Mouse (Mus musculus): Measurements from ENCODE around the gene Ppp1r14c.

Gene Ppp1r14c

GRCm38 (mm10) chr10:3366036-3366869 lies at the start of gene Ppp1r14c:
Ppp1r14c (plus strand) TSS chr10:3366057.
- DNase-seq (ENCODE audit: low spot score): no peak

GRCm38 (mm10) chr10:3321406-3321805 lies 44.5 kb upstream of the Ppp1r14c start:
- DNase-seq (ENCODE audit: low spot score): no peak

GRCm38 (mm10) chr10:3325447-3325846 lies 40.4 kb upstream of the Ppp1r14c start:
- no peak for DNase-seq (ENCODE audit: low spot score)

- DNase-seq (ENCODE audit: low spot score): peak; percentile 5
Measured at GRCm38 (mm10) chr10:3332880-3333279, 33.0 kb upstream of the Ppp1r14c start.

- no peak for DNase-seq (ENCODE audit: low spot score)
Measured at GRCm38 (mm10) chr10:3334570-3334969, 31.3 kb upstream of the Ppp1r14c start.

GRCm38 (mm10) chr10:3336729-3337329 lies 29.0 kb upstream of the Ppp1r14c start:
- DNase-seq (ENCODE audit: low spot score): no peak

GRCm38 (mm10) chr10:3337330-3337901 lies 28.4 kb upstream of the Ppp1r14c start:
- no peak for DNase-seq (ENCODE audit: low spot score)

GRCm38 (mm10) chr10:3345706-3346105 lies 20.2 kb upstream of the Ppp1r14c start:
- no peak for DNase-seq (ENCODE audit: low spot score)

GRCm38 (mm10) chr10:3359531-3359930 lies 6.3 kb upstream of the Ppp1r14c start:
- no peak for DNase-seq (ENCODE audit: low spot score)

GRCm38 (mm10) chr10:3365671-3366035 lies 204 bp upstream of the Ppp1r14c start:
- DNase-seq (ENCODE audit: low spot score): no peak

GRCm38 (mm10) chr10:3366870-3367431 lies 1.1 kb downstream of the Ppp1r14c start:
- DNase-seq (ENCODE audit: low spot score): no peak

GRCm38 (mm10) chr10:3367440-3367839 lies 1.6 kb downstream of the Ppp1r14c start:
- DNase-seq (ENCODE audit: low spot score): no peak

GRCm38 (mm10) chr10:3383176-3383575 lies 17.3 kb downstream of the Ppp1r14c start:
- no peak for DNase-seq (ENCODE audit: low spot score)

GRCm38 (mm10) chr10:3392251-3392650 lies 26.4 kb downstream of the Ppp1r14c start:
- no peak for DNase-seq (ENCODE audit: low spot score)

GRCm38 (mm10) chr10:3393548-3393947 lies 27.7 kb downstream of the Ppp1r14c start:
- no peak for DNase-seq (ENCODE audit: low spot score)

GRCm38 (mm10) chr10:3394193-3394592 lies 28.3 kb downstream of the Ppp1r14c start:
- DNase-seq (ENCODE audit: low spot score): no peak

- DNase-seq (ENCODE audit: low spot score): no peak
Measured at GRCm38 (mm10) chr10:3394671-3395288, 28.9 kb downstream of the Ppp1r14c start.

GRCm38 (mm10) chr10:3395341-3395931 lies 29.6 kb downstream of the Ppp1r14c start:
- DNase-seq (ENCODE audit: low spot score): no peak

GRCm38 (mm10) chr10:3396008-3396795 lies 30.3 kb downstream of the Ppp1r14c start:
- DNase-seq (ENCODE audit: low spot score): no peak

GRCm38 (mm10) chr10:3397406-3397805 lies 31.5 kb downstream of the Ppp1r14c start:
- no peak for DNase-seq (ENCODE audit: low spot score)

GRCm38 (mm10) chr10:3398051-3398450 lies 32.2 kb downstream of the Ppp1r14c start:
- DNase-seq (ENCODE audit: low spot score): no peak

All from ovary, adult 18-20 months (tissue).